Mouse (Mus musculus): Measurements from ENCODE around the gene Palm. TPM values are rescaled to one million over a fixed set of nuclear protein-coding genes. Genes with fewer than 3 reads are reported as not detected.

Gene Palm
- polyA plus RNA-seq, 1 experiment from 2014 or later: 9.2 TPM

DNA sequence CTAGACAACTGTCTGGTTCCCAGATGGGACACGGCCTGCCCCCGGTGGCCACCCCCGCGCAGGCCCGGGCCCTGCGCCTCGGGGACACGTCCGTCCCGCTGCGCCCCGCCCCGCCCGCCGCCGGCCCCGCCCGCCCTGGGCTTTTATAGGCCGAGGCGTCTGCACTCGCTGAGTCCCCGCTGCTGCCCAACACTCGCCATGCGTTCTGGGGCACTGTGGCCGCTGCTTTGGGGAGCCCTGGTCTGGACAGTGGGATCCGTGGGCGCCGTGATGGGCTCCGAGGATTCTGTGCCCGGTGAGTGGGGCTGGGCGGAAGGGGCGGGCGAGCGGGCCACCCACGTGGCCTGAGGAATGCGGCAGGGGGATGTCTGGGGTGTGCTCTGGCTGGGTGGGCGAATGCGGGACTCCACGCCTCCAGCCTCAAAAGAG is 16.3 kb upstream of the Palm start, which contains the start of gene Fstl3:
TSS of gene Fstl3 (plus strand) at position 170 of the 429 bp plus-strand sequence.
- Histone ChIP-seq H3K9me3 (ENCODE audit: low read length) (0 out of 2 replicates have a peak, but pooled peaks cover 3% of the 10 kb centered on the region), H3K4me3 (ENCODE audit: low read depth, low read length) (peak within 1 kb of the TSS; percentile 34), H3K9ac (replicated peaks) (0 out of 2 replicates have a peak within 1 kb of the TSS, but pooled peaks have one; percentile 26), H3K4me2 (ENCODE audit: low read depth, low read length) (peak within 1 kb of the TSS; percentile 73), H3K27ac (ENCODE audit: low read depth) (no peak within 1 kb of the TSS), H3K27me3 (ENCODE audit: insufficient read depth, low read length) (peaks cover 35% of the 10 kb centered on the region), H3K36me3 (replicated peaks; ENCODE audit: insufficient read depth, low read length) (no peaks in the 10 kb centered on the region), H3K4me1 (ENCODE audit: insufficient read depth) (peaks cover 26% of the 10 kb centered on the region)
- DNase-seq: peak; percentile 45
- no peak for TF ChIP-seq EP300 (IDR thresholded peaks at IDR 0.05; ENCODE audit: low read depth)
- TF ChIP-seq CTCF (IDR thresholded peaks at IDR 0.05; ENCODE audit: low read depth): no peak
- ATAC-seq: no peak
- WGBS (ENCODE audit: insufficient replicate concordance): 2% methylated on average over 38 of the region's 39 CpGs

DNA sequence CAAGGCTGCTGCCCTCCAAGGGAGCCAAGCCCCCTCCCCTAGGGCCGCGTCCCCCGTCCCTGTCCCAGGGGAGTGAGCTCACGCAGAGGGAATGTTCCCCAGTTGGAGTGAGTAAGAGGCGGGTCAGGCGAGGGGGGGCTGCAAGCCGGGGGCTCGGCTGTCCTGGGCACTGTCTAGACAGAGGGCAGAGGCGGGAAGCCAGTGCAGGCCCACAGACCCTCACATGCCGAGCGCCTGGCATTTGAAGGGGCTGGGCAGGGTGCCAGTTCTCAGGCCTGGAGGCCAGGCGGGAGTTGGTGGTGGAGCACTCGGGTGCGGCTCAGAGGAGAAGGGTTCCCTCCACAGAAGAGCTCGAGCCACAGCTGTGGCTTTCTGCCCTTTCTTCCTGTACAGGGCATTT is 15.4 kb upstream of the Palm start:
- Histone ChIP-seq H3K27ac (ENCODE audit: low read depth) (no peak overlapping the region), H3K4me1 (ENCODE audit: insufficient read depth) (peaks cover 26% of the 10 kb centered on the region), H3K9ac (replicated peaks) (no peak overlapping the region), H3K4me2 (ENCODE audit: low read depth, low read length) (peak overlapping the region; percentile 73), H3K27me3 (ENCODE audit: insufficient read depth, low read length) (peaks cover 37% of the 10 kb centered on the region), H3K36me3 (replicated peaks; ENCODE audit: insufficient read depth, low read length) (no peaks in the 10 kb centered on the region), H3K9me3 (ENCODE audit: low read length) (no peaks in the 10 kb centered on the region), H3K4me3 (ENCODE audit: low read depth, low read length) (no peak overlapping the region)
- 27% methylated on average over 15 of the region's 15 CpGs for WGBS (ENCODE audit: insufficient replicate concordance)
- ATAC-seq (no peak), DNase-seq (no peak)
- TF ChIP-seq EP300 (IDR thresholded peaks at IDR 0.05; ENCODE audit: low read depth) (no peak), CTCF (IDR thresholded peaks at IDR 0.05; ENCODE audit: low read depth) (no peak)

DNA sequence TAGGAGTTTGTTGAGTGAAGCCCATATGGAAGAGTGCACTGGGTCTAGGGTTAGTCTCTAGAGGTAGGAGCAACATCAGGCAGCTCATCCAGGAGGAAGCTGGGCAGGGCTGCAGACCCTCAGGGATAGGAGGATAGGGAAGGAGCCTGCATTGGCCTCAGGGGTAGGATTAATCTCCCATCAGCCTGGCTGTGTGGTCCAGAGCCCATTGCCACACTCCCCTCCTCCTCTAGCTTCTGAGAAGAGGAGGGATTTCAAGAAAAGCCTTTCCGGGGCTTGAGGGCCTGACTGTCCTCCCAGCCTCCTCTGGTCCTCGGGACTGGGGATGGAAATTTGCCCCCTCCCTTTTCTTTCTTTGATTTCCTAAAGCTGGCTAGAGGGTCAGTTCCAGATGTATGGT is 14.2 kb upstream of the Palm start:
- ATAC-seq: no peak
- 52% methylated on average over 2 of the region's 2 CpGs for WGBS (ENCODE audit: insufficient replicate concordance)
- H3K4me2 ChIP-seq (ENCODE audit: low read depth, low read length): no peak overlapping the region

GRCm38 (mm10) chr10:79779784-79780663 is 13.3 kb upstream of the Palm start:
- H3K4me2 ChIP-seq (ENCODE audit: low read depth, low read length): peak overlapping the region; percentile 79
- no peaks in the 10 kb centered on the region for H3K9me3 ChIP-seq (ENCODE audit: low read length)
- TF ChIP-seq EP300 (IDR thresholded peaks at IDR 0.05; ENCODE audit: low read depth) (no peak), CTCF (IDR thresholded peaks at IDR 0.05; ENCODE audit: low read depth) (peak; percentile 90)
- WGBS (ENCODE audit: insufficient replicate concordance): 5% methylated on average over 55 of the region's 55 CpGs
- H3K27ac ChIP-seq (ENCODE audit: low read depth): peak overlapping the region; percentile 23
- H3K36me3 ChIP-seq (replicated peaks; ENCODE audit: insufficient read depth, low read length): no peaks in the 10 kb centered on the region
- peaks cover 44% of the 10 kb centered on the region for H3K27me3 ChIP-seq (ENCODE audit: insufficient read depth, low read length)
- peak; percentile 87 for ATAC-seq
- H3K4me3 ChIP-seq (ENCODE audit: low read depth, low read length): peak overlapping the region; percentile 49
- peaks cover 26% of the 10 kb centered on the region for H3K4me1 ChIP-seq (ENCODE audit: insufficient read depth)
- no peak overlapping the region; the same call in 1 of the 2 replicates for H3K9ac ChIP-seq (replicated peaks)
- DNase-seq: peak; percentile 98

More for the DNA sequence above, 14.2 kb upstream of the Palm start:
- H3K9me3 ChIP-seq (ENCODE audit: low read length): no peaks in the 10 kb centered on the region
- no peak overlapping the region for H3K4me3 ChIP-seq (ENCODE audit: low read depth, low read length)
- H3K4me1 ChIP-seq (ENCODE audit: insufficient read depth): peaks cover 26% of the 10 kb centered on the region
- H3K27ac ChIP-seq (ENCODE audit: low read depth): no peak overlapping the region
- no peak for TF ChIP-seq EP300 (IDR thresholded peaks at IDR 0.05; ENCODE audit: low read depth)
- TF ChIP-seq CTCF (IDR thresholded peaks at IDR 0.05; ENCODE audit: low read depth): no peak
- DNase-seq: no peak
- H3K27me3 ChIP-seq (ENCODE audit: insufficient read depth, low read length): peaks cover 39% of the 10 kb centered on the region
- no peaks in the 10 kb centered on the region for H3K36me3 ChIP-seq (replicated peaks; ENCODE audit: insufficient read depth, low read length)
- H3K9ac ChIP-seq (replicated peaks): no peak overlapping the region

GRCm38 (mm10) chr10:79780664-79781015 is 12.7 kb upstream of the Palm start:
- Histone ChIP-seq H3K4me1 (ENCODE audit: insufficient read depth) (peaks cover 26% of the 10 kb centered on the region), H3K4me2 (ENCODE audit: low read depth, low read length) (peak overlapping the region; percentile 79), H3K9me3 (ENCODE audit: low read length) (no peaks in the 10 kb centered on the region), H3K9ac (replicated peaks) (no peak overlapping the region; the same call in 1 of the 2 replicates), H3K27ac (ENCODE audit: low read depth) (peak overlapping the region; percentile 23), H3K27me3 (ENCODE audit: insufficient read depth, low read length) (peaks cover 44% of the 10 kb centered on the region), H3K36me3 (replicated peaks; ENCODE audit: insufficient read depth, low read length) (no peaks in the 10 kb centered on the region), H3K4me3 (ENCODE audit: low read depth, low read length) (peak overlapping the region; percentile 49)
- WGBS (ENCODE audit: insufficient replicate concordance): 0% methylated on average over 13 of the region's 13 CpGs
- DNase-seq: peak; percentile 81
- TF ChIP-seq EP300 (IDR thresholded peaks at IDR 0.05; ENCODE audit: low read depth): no peak
- no peak for TF ChIP-seq CTCF (IDR thresholded peaks at IDR 0.05; ENCODE audit: low read depth)
- peak; percentile 61; the same call in 1 of the 2 replicates for ATAC-seq

GRCm38 (mm10) chr10:79781139-79781538 is 12.2 kb upstream of the Palm start:
- Histone ChIP-seq H3K4me3 (ENCODE audit: low read depth, low read length) (peak overlapping the region; percentile 49), H3K9me3 (ENCODE audit: low read length) (no peaks in the 10 kb centered on the region), H3K9ac (replicated peaks) (no peak overlapping the region), H3K27me3 (ENCODE audit: insufficient read depth, low read length) (peaks cover 44% of the 10 kb centered on the region), H3K36me3 (replicated peaks; ENCODE audit: insufficient read depth, low read length) (no peaks in the 10 kb centered on the region), H3K4me2 (ENCODE audit: low read depth, low read length) (peak overlapping the region; percentile 79), H3K4me1 (ENCODE audit: insufficient read depth) (peaks cover 26% of the 10 kb centered on the region), H3K27ac (ENCODE audit: low read depth) (0 out of 2 replicates have a peak overlapping the region, but pooled peaks have one; percentile 23)
- WGBS (ENCODE audit: insufficient replicate concordance): 27% methylated on average over 21 of the region's 21 CpGs
- no peak for DNase-seq
- TF ChIP-seq CTCF (IDR thresholded peaks at IDR 0.05; ENCODE audit: low read depth) (no peak), EP300 (IDR thresholded peaks at IDR 0.05; ENCODE audit: low read depth) (no peak)
- no peak for ATAC-seq
